28 mouse cellular contexts compared by ENCODE assay signal in the genomic region with DNA sequence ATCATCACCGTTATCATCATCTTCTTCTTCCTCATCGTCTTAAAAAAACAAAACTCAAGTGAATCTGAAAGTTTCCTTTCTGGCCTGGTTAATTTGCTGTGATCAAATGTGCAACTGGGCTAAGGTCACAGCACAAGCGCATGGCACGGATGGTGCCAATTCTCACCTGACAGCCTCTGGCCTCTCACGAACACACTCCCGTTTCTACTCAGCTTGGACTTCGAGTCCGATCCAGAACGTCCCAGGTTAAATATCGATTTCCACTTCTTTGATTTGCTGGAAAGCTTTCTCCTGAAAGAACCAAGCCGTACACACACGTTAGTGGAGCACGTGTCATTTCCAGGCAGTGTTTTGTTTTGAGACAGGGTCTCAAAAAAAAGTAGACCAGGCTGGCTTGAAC.
"Had no signal": no experiment of that assay in that cellular context is flagged by ENCODE, and none has a peak within 500 bp of the region (broad histone marks: within the 10 kb centered on the region; RNA-seq: fewer than 3 reads in every experiment).

No protein-coding gene starts in this region.

- H3K9ac ChIP-seq: embryonic facial prominence, embryonic 12.5 days; embryonic facial prominence, embryonic 13.5 days; embryonic facial prominence, embryonic 15.5 days; forebrain, embryonic 12.5 days; forebrain, embryonic 13.5 days; forebrain, embryonic 15.5 days; forebrain, postnatal 0 days had no signal

- H3K9me3 ChIP-seq: embryonic facial prominence, embryonic 12.5 days; embryonic facial prominence, embryonic 13.5 days; embryonic facial prominence, embryonic 15.5 days; forebrain, embryonic 12.5 days; forebrain, embryonic 13.5 days; forebrain, embryonic 15.5 days had no signal

- DNase-seq: cerebellum, adult 2 months; cerebellum, adult 8-10 months; cerebellum, adult 9-10 months; cerebellum, adult 9-11 months; cerebellum, postnatal 10 days; cerebellum, postnatal 14 days; cerebellum, postnatal 25 days; cerebellum, postnatal 36 days; embryo, embryonic 11 days; forebrain, postnatal 0 days; gastrocnemius, adult 2 months; gastrocnemius, postnatal 10 days; gastrocnemius, postnatal 14 days; gastrocnemius, postnatal 25 days; gastrocnemius, postnatal 36 days; heart, adult 18-20 months; heart, adult 2 months had no signal

- H3K4me3 ChIP-seq: embryonic facial prominence, embryonic 10.5 days; embryonic facial prominence, embryonic 12.5 days; embryonic facial prominence, embryonic 13.5 days; embryonic facial prominence, embryonic 15.5 days; erythroblast, embryonic 14.5 days; forebrain, embryonic 10.5 days; forebrain, embryonic 12.5 days; forebrain, embryonic 13.5 days; forebrain, embryonic 15.5 days; gastrocnemius, adult 2 months; heart, adult 2 months had no signal

- H3K27ac ChIP-seq: embryonic facial prominence, embryonic 10.5 days; embryonic facial prominence, embryonic 12.5 days; embryonic facial prominence, embryonic 13.5 days; embryonic facial prominence, embryonic 15.5 days; forebrain, embryonic 10.5 days; forebrain, embryonic 12.5 days; forebrain, embryonic 13.5 days; forebrain, embryonic 15.5 days; gastrocnemius, adult 2 months; heart, adult 2 months had no signal

- ATAC-seq: forebrain, embryonic 13.5 days; forebrain, embryonic 14.5 days; forebrain, embryonic 15.5 days; forebrain, embryonic 16.5 days; forebrain, postnatal 0 days had no signal

- H3K36me3 ChIP-seq: forebrain, embryonic 12.5 days; forebrain, embryonic 15.5 days had no signal

- H3K4me1 ChIP-seq: embryonic facial prominence, embryonic 10.5 days; embryonic facial prominence, embryonic 15.5 days; forebrain, embryonic 10.5 days; forebrain, embryonic 12.5 days; forebrain, embryonic 13.5 days; forebrain, embryonic 15.5 days had no signal

- H3K27me3 ChIP-seq: embryonic facial prominence, embryonic 12.5 days; embryonic facial prominence, embryonic 13.5 days; embryonic facial prominence, embryonic 15.5 days; forebrain, embryonic 12.5 days; forebrain, embryonic 13.5 days; forebrain, embryonic 15.5 days had no signal

- H3K4me2 ChIP-seq: embryonic facial prominence, embryonic 12.5 days; embryonic facial prominence, embryonic 13.5 days; embryonic facial prominence, embryonic 15.5 days; forebrain, embryonic 12.5 days; forebrain, embryonic 13.5 days; forebrain, embryonic 15.5 days had no signal
